Mouse (Mus musculus) 3T3-L1 (cell line): ENCODE measurements around the gene Ccnt1.

Source experiments
- DNase-seq: peaks from one replicate; pipeline ENCODE4 v3.0.0-alpha.2; 2015; ENCODE audit warnings: low read depth, low spot score

Gene Ccnt1

GRCm38 (mm10) chr15:98510438-98511385 lies 60.0 kb downstream of the Ccnt1 start:
- DNase-seq, result peak; percentile 88

GRCm38 (mm10) chr15:98509387-98509786 lies 61.3 kb downstream of the Ccnt1 start:
- no peak for DNase-seq

DNA sequence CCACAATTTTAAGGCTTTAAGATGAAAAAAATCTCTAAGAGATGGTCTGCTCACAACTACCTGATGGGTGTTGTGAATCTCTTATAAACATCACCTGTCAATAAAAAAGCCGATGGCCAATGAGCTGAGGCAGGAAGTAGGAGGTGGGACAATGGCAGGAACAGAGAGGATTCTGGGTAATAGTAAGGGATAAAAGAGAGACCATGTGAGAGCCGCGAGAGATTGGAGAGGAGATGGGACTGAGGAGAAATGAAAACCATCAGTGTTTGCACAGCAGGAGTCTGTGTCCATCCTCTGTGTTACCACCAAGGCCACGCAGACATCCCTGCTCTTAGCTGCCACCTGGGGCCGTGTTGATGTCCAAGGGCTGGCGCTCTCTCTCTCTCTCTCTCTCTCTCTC lies 63.4 kb downstream of the Ccnt1 start:
- no peak for DNase-seq

GRCm38 (mm10) chr15:98506253-98506957 lies 64.3 kb downstream of the Ccnt1 start:
- DNase-seq, result peak; percentile 65

DNA sequence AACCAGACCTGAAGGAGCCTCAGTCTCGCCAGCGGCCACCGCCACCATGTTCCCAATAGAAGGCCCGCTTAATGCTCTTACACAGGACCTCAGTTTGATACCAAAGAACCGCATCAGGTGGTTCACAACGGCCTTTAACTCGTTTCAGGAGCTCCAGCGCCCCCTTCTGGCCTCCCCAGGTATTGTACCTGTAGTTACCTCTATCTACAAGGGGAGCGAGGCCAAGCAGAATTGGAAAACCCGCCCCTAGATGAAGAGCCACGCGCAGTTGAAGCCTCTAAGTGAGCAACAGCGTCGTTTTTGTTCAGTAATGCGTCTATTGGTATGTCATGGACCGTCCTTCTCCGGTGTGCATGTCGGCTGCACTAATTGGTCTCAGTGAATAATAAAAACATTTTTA lies 66.2 kb downstream of the Ccnt1 start:
- DNase-seq, result peak; percentile 69

DNA sequence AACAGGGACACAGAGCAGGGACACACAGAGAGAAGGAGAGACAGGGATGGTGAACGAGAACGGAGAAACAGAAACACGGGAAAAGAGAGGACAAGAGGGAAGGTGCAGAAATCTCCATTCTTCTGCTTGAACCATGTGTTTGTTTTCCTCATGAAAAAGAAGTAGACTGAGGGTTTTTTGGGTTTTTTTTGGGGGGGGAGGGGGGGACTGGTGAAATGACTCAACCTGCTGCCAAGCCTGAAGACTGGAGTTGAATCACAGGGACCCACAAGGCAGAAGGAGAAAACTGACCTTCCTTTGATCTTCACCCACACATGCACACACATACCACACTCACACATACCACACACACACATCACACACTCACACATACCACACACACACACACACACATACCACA lies 67.4 kb downstream of the Ccnt1 start:
- no peak for DNase-seq

GRCm38 (mm10) chr15:98497631-98498030 lies 73.1 kb downstream of the Ccnt1 start:
- no peak for DNase-seq

DNA sequence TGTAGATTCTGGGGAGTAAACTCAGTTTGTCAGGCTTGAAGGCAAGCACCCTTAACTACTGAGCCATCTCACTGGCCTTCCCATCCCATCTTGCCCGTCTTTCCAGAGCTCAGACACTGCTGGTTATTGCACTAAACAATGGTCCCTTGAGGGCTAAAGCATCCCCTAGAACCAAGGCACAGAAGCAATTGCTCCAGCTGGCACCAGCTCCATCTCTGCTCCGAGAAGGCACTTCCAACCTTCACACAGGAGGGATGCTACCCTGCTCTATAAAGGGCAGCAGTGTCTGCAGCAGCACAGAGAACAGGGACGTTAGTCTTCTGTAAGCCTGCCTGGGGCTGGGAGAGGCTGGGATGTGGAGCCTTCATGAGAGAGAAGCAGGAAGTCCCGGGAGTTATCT lies 78.6 kb downstream of the Ccnt1 start, which contains the start of gene Olfr279:
TSS of gene Olfr279 (plus strand) at position 301 of the 400 bp plus-strand sequence.
- no peak for DNase-seq

GRCm38 (mm10) chr15:98491332-98491731 lies 79.4 kb downstream of the Ccnt1 start:
- no peak for DNase-seq
